Mouse (Mus musculus): ENCODE results near the gene Mid1.

The Mid1 gene

DNA sequence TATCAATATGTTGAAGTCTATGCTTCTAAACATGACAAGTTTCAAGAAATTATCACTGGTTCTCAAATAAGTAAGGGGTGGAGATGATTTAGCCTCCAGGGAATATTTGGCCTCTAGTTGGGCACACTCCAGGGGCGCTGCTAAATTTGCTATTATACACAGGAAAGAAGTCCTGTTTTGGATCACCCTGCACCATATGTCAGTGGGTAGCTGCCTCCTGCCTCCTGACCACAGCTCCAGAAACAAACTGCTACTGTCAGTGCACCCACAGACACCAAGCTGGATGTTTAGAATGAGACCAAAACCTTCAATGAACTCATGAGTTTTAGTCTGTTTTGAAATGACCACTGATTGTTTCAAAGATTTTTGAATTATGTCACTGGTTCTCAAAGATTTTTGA, 128.7 kb downstream of the Mid1 start:
- CTCF ChIA-PET, result no interaction called here

DNA sequence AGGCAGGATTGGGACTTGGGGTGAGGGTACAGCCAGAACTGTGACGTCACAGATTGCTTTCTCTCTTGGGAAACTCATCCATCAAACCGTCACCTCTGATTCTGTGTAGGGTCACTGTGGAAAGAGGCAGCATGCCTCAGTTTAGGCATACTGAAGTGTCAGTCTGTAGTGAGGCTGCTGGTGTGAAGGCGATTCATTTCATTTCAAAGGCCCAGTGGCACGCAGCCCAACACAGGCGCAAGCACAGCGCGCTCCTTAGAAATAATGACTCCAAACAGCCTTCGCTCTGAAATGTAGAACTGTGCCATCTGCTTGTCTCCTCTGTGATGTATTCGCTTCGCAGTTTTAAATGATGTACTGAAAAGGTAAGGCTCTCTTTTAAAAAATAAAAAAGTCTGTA, 141.9 kb downstream of the Mid1 start:
- CTCF ChIA-PET, result no interaction called here

DNA sequence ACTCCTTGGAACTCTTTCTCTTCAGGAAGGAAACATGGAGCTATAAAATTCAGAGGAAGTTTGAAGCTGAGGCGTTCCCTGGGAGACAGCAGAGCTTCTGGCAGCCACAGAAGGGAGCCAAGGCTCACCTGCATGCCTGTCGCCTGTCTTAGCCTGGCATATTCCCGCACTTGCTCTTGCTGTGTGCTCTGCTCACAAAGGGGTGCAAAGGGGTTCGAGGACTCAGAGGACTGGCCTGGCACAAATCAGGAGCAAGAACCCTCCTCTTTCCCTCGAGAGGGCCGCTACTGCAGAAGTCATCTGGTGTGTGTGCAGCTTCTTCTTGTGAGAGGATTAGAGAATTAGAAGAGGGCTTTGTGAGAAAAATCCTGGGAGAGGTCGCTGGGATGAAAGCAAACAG, 142.7 kb downstream of the Mid1 start:
- CTCF ChIA-PET, result no interaction called here

DNA sequence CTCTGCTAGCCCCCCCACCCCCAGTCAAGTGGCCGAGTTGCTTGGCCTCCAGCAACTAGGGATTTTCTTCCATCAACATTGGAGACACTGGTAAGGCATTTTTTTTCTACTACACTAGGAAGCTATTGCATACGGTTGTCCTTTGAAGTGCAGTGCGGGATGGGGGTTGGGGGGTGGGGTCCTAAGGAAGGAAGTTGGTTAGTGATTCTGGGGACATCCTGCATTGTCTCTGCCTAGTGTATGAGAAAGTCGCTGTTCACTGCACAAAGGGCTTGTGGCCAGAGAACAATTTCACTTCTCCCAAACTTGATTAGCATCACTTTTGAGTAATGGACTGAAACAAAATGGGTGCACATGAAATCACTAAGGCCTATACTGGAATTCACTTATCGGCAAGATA, 143.1 kb downstream of the Mid1 start:
- CTCF ChIA-PET, result interaction anchor here (0.6 kb wide), 1 partner anchor 92 kb away, joined by 3 read pairs; no protein-coding TSS in a partner anchor

DNA sequence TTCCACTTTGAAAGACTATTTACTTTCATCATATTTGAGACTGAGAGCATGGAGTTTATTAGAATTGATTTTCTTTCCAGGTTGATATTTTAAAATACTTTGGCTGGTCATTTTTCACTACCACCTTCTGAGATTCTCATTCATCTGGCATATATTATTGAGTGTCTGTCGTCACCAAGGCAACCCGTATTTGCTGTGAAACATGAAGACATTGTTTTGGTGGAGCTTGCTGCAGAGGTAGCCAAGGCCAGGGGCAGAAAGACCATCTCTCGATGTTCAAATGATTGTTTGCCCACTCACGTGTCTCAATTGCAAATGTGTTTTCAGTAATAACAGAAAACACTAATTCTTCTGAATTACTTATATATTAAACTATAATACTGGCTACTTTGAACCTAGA, 145.1 kb downstream of the Mid1 start:
- CTCF ChIA-PET, result no interaction called here

DNA sequence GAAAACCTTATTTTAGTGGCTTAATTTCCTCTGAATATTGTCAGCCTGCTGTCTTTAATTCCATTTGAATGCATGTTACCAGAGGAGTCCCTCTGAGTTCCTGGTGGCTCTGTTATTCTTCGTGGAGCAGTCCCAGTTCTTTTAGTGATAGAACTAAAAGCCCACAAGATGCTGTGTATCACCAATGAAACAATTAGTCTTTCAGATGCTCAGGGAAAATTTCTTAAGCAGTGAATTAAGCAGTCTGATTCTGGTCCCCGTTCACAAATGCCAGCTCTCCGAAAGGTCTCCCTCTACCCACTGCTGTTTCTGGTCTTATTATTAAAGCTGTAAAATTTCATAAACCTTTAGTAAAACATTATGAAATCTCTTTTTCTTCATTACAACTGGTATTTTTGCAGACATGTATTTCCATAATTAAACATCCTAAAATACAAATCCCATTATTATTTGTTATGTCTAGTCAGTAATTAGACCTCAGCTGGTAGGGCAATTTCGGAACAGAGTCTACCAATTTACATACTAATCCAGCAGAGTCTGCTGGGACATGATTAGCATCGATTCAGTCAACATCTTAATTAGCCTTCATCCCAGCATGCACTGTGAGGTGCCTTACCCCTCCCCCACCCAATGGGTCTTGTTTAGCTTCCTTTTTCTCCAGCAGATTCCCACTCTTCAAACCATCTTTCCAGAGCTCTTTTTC, 153.1 kb downstream of the Mid1 start:
- CTCF ChIA-PET, result no interaction called here

DNA sequence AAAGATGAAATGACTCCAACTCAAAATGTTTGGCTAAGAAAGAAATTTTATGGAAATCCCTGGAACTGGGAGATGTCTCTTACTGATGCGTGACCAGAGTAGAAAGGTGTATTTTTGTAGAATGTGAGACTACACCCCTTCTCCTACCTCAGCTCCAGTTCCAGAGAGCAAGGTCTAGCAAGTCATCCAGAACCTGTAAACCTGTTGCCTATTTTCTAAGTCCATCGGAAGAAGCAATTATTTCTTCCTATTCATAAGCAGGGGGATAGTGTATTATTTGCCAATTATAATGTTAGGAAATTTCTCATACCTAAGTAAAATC, 153.6 kb downstream of the Mid1 start:
- CTCF ChIA-PET, result no interaction called here

DNA sequence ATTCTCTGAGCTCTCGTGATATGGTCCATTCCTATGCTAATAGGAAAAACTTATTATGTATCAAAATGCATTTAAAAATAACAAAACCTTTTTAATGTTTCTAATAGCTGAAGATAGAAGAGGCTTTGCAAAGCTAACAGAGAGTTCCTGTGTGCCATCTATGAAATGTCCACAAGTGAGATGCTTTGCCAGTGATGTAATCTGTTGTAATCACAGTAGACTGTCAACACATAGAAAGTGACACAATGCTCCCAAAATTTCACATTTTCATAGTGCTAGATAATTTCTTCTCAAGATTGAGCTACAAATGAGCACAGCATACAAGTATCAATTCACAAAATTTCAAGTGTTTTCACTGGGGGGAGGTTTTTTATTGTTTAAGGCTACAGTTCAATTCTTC, 158.3 kb downstream of the Mid1 start:
- CTCF ChIA-PET, result no interaction called here

DNA sequence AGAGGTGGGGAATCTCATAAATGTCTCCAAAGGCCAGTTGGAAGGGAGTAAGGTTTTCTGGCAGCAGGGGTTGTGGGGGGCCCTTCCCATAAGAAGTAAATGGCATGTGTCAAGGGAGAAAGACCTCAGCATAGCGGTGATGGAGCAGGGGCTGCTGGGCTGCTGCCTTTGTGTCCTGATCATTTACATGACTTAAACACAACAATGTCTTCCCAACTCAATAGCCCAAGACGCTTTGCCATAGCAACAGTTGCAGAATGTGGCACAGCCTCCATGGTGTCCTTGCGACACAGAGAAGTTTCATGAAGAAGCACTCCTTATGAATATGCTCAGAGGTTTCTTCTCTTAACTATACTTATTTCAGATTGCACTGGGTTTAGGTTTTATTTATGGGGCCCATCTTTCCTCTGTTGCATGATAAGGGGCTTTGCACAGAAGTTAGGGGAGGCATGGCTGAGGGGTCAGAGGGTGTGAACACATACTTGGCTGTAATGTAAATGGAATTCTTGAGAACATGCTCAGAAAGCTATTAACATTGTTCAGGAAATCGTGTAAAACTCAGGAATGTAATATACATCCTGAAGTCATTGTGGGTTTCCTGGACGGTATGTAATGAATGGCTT, 159.3 kb downstream of the Mid1 start:
- CTCF ChIA-PET, result no interaction called here

DNA sequence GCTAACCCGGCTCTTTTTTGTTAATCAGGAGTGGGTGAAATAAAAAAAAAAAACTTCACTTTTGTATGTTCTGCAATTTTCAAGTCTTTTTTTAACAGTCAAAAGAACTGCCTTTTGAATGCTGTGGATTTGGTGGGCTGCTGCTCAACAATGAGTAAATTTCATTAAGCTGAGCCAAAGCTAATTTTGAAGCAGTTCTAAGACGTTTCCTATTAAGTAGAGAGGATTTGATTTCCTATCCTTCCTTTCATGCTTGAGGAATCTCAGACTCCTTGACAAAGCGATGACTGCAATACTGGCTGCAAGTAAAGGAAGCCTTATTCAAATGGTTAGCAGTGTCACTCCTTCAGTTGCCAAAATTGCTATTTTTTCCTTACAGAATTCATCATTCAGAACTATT, 161.2 kb downstream of the Mid1 start:
- CTCF ChIA-PET, result no interaction called here

DNA sequence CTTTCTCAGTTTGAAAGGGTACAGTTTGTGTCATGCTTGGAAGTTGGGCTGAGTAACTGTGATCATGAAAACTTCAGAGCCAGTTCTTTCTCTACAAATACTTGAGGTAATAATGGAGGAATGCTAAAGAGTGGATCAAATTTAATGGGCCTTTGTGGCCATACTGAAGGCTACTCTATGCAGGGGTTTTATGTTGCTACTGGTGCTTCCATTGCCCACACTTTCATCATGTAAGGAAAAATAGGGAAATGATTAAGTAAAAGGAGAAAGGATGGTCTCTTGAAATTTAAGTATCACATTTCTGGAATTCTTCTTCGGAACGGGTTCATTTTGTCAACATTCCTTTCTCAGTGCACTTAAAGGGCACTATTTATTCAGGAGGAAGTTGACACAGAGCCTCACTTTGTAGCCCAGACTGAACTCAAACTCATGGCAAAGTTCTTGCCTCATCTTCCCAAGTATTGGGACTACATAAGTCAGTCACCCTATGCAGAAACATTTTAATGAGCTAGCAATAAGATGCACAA, 176.3 kb downstream of the Mid1 start:
- CTCF ChIA-PET, result no interaction called here

DNA sequence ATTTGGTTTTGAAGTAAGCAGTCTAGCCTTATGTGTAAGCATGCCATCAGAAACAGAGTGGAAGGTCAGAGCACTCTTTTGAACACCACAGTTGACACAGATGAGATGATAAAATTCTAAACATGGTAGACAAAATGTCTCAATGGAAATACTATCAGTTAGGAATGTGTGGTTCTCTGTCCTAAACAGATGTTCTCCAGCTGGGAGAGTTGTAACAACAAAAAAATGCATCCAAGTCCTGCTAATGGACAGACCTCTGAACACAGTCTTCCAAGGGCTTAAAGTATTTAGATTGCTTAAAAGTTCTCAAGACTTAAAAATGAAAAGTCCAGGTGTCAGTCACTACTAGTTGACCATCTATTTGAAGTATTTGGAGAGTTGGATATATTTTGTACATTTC, 177.4 kb downstream of the Mid1 start:
- CTCF ChIA-PET, result no interaction called here

DNA sequence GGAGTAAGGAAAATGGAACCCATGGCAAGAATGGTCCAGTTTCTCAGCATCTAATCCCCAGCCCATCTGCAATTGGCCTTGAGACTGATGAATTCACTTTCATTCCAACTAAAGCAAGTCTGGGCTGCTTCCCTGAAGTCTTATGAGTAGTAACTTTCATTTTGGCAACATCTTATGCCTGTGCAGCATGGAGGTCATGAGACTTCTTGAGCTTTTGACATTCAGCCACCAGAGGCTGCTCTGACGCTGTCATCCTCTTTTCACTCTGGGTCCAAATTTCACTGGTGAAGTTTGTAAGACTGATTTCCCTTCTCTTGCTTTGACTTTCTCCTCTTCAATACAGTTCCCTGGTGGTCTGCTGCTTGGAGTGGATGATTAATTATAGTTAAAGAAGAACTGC, 177.8 kb downstream of the Mid1 start:
- CTCF ChIA-PET, result no interaction called here

DNA sequence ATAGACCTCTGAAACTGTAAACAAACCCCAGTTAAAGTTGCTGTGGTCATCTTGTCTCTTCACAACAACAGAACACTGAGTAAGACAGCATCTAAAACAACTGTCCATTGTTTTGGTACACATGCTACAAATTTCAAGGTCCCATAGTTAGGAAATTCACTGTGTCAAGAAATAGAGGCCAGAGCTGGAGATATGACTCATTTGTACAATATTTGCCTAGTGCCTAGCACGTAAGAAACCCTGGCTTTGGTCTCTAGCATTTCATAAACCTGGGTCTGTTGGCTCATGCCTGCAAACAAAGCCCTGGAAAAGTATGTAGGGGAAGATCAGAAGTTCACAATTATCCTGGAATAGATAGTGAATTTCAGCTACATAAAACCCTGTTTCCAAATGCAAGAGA, 178.8 kb downstream of the Mid1 start:
- CTCF ChIA-PET, result no interaction called here

DNA sequence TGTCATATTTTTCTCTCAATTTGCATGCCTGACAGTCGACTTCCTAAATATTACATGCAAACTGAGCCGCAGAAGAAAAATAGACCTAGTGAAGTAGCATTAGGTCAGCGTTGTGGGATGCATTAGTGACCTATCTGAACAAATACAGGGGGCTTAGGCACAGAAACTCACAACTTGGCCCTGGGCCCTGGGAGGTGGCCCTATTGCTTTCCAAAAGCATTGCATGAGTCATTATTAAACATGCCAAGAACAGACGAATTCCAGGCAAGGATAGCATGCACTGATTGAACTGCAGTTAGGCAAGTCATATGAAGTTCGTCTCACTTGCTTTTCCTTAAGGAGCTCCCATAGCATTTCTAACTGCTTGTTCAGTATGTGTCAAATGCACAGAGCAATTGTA, 183.2 kb downstream of the Mid1 start:
- CTCF ChIA-PET, result no interaction called here

DNA sequence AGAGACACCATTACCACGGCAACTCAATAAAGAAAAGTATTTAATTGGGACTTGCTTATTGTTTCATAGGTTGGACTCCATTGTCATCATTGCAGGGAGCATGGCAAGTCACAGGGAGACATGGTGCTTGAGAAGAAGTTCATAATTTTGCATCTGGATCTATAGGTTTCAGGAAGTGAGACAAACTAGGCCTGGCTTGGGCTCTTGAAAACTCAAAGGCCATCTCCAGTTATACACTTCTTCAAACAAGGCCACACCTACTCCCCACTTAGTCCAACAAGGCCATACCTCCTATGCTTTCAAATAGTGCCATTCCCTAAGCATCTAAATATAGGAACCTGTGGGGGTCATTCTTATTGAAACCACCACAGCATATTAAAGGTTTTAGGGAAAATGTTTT, 189.5 kb downstream of the Mid1 start:
- CTCF ChIA-PET, result no interaction called here

DNA sequence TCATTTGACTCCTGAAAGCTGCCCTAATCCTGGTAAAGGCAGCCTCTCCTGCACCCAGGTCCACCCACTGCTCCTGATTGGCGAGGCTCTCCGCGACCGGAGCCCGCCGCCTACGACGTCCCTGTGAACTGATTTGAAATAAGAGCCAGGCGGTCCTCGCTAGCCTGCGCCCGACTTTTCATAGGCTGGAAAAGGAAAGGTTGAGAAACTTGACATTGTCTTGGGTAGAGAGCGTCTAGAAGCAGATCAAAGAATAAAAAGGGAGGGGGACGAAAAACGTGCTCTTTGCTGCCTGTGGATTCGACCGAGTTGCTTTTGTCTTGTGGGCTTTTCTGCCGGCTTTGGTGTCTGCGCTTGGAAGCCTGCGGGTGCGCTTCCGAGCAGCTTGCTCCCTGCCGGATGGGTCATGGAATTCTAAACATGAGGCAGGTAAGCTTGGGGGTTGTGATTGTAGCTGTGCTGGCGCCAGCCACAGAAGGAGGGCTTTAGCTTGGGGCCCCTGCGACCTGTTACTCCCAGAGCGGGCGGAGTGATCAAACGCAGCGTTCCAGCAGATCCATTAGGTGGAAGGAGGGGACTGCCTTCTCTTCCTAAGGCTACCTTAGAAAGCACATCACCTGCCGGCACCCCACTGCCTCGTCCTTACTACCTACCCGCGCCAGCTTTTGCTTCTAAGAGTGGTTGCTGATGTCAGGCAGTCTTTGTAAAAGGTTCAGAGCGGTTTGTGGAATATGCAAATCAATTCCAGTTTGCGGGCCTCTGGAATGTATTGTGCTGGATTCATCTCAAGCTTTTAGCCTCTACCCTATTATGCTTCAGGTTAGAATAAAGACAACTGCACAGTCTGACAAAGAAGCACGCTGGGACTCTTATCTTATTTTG, 194.7 kb downstream of the Mid1 start:
- CTCF ChIA-PET, result no interaction called here

DNA sequence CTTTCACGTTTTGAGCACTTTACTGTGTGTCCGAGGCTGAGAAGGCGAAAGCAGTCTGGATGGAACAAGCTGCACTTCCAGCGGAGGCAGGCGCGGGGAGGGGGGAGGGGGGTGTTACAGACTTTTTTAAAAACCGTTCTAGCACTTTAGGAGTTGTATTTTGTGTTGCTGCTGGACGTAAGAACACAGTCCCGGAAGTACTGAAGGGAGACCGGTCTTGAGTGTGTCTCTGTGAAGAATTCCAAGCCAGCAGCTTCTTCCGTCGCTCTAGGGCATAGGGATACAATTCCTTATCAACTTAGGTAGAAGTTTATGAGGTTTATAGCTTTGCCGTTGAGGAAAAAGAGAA, 195.3 kb downstream of the Mid1 start:
- CTCF ChIA-PET, result no interaction called here

DNA sequence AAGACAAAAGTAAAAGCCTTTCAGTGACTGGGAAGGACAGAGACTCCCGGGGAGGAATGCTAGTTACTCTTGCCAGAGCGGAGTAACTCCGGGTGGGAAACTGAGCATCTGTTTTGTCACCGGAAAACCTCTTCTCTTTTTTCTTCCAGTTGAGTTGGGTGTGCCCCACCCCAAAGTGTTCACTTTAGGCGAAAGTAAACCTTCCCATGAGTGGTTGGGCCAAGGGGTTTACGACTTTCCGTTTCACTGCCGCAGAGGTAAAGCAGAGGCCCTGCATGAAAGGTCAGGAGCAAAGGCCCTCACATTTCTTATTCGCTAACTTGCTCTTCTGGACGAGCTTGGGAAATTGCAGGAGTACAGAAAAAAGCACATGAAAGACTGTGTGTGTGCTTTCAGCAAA, 195.8 kb downstream of the Mid1 start:
- CTCF ChIA-PET, result no interaction called here

DNA sequence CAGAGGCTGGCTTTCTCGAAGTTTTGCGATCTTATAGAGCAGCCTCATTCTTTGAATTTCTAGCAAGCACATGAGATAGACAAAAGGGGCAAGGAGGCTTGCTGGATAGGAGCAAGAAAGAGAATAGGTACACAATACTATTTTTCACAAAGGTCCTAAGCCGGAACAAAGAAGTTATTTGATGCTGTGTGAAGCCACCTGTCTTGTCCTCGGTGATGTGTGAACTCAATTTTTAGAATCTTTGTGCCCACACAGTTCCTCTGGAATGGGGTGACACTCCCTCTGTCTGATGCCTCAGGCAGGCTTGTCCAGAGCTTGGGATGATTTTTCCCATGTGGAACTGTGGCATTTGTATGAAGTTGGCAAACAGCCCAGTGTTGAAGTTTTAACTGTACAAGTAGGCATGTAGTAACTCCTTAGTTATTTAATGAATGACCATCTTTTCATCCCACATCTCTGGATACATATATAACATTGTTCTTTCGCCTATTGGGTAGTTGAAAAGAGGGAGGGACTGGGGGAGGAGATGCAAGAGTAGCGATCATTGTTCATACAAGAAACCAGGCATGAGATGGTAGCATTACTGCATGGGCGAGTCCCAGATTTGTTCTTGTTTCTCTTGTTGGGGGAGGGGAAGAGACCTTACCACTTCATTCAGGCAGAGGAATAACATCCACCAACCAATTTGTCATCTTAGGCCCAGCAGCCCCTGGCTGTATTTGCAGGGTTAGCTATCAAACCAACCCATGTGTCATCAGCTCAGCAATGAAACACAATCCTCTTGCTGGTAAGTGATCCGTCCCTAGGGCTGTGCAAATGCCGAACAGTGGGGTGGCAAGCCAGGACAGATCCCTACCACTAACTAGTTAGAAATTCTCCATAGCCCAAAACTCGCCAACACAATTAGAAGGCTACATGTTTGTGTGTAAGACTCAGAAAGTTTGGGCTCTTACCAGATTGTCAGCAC, 196.5 kb downstream of the Mid1 start:
- CTCF ChIA-PET, result no interaction called here

DNA sequence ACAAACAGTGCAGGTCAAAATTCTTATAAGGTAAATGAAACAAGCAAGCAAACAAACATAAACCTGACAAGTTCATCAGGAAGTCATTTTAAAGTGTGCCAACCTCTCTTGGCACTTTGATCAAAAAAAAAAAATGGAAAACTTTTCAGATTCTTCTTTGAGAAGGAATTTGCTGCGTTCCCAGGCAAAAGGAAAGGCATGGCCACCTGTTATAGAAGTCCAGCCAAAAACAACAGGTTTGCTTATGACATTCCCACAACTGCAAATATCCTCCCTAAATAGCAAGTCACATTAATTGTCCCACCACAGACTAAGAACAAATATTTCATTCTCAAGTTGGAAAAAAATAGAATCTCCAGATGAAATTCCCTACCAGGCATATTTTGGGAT, 197.2 kb downstream of the Mid1 start:
- CTCF ChIA-PET, result no interaction called here

Measured in spleen, embryonic (tissue).